Mouse (Mus musculus): Measurements from ENCODE around the gene Ggnbp2.
"Not testable (repeated sequence)": the region's sequence is repeated elsewhere in the genome, so short reads cannot be mapped to it uniquely, and the experiment has no call there.

Gene Ggnbp2

GRCm38 (mm10) chr11:84879007-84879771 lies 8.6 kb upstream of the Ggnbp2 start:
- DNase-seq, result no peak

- not testable (repeated sequence) for DNase-seq
Measured at GRCm38 (mm10) chr11:84876020-84876419, 5.4 kb upstream of the Ggnbp2 start.

DNA sequence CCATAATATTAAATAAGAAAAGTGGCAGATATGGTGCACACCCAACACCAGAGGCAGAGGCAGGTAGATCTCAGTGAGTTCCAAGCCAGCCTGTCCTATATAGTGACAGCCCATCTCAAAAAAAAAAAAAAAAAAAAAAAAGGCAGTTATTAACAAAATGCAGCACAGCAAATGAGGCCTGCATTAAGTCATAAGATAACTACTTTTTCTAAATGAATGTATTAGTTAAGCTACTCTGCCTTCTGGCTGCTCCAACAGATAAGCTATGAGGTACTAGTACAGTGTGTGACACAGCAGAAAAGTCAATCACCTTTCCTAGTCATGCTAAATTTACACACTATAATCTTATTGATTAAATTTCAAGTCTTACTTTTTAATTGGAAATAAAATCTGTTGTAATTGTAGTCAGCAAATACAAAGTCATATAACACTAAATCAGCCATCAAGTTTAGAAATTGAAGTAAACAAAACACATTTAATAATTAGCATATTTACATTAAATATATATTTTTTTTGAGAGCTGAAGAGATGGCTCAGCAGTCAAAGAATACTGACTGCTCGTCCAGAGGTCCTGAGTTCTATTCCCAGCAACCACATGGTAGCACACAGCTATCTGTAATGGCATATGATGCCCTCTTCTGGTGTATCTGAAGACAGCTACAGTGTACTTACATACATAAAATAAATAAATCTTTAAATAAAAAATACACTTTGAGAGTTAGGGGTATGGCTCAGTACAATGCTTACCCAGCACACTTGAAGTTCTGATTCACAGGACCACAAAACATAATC lies 2.6 kb upstream of the Ggnbp2 start:
- no peak for DNase-seq

- DNase-seq, result no peak
Measured at GRCm38 (mm10) chr11:84871548-84872069, 992 bp upstream of the Ggnbp2 start.

DNA sequence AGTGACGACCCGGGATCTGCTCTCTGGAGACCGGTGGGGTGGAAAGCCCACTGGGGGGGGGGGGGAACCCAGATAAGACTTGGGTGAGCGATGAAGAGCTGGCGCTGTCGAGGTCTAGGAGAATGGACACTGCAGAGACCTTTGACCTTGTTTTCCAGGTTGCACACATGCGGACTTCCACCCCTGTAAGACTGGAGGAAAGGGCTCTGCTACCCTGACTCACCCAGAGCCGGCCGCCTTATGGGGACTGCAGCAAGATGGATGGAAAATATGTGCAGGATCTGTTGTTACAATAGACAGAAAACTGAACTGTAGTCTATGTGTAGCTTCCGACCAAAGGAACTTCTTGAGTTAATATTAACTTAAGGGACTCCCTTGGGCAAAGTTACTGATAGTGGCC lies 429 bp upstream of the Ggnbp2 start:
- no peak for DNase-seq

GRCm38 (mm10) chr11:84869537-84870232 lies 932 bp downstream of the Ggnbp2 start:
- peak; percentile 95 to 97 for DNase-seq

DNA sequence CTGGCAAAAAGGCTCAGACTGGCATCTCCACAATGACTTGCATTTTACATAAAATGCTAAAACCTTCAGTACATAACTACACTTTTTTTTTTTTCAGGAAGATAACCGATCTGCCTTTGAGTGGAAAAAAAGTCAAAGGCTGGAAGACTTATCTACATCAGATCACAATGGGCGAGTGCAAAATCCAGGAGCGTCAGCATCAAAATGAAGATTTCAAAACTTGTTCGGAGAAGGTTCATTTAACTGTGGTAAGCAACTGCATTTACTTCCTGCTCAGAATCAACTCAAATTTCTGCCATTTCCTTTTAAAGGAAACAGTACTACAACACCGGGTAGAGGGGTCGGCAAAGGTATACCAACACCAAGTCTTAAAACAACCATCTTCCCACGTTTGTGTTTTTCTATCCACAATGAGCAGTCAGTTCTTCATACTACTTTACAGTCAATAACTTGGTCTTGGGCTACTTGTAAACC lies 1.8 kb downstream of the Ggnbp2 start:
- DNase-seq, result no peak

DNA sequence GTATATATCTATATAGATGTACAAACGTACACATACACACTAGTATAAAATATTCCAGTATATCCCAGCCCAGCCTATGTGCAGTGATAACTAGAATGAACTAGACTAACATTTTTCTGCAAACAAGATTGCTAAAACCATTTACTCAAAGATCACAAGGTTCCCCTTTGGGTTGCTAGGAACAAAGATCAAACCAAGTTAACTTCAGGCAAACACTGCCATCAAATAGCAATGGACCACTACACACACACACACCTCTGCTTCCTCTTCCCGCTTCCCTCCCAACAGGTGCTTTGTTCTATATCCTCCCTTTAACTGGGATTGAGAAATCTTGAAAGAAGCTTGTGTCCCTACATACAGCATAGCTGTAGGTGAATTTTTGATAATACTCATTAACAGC lies 3.0 kb downstream of the Ggnbp2 start:
- DNase-seq, result no peak

- no peak for DNase-seq
Measured at GRCm38 (mm10) chr11:84865268-84865667, 5.3 kb downstream of the Ggnbp2 start.

DNA sequence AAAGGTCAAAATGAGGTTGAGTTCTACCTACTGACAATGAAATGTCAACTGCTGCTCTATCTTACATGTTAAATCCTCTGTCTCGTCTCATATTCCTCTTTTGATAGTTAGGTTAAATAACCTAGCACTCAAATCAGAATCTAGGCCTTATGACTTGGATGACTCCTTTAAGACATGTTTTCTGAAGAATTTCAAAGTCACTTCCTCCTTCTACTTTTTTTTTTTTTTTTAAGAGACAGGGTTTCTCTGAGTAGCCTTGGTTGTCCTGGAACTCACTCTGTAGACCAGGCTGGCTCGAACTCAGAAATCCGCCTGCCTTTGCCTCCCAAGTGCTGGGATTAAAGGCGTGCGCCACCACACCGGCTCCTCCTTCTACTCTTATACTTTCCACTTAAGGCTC lies 15.3 kb downstream of the Ggnbp2 start:
- no peak for DNase-seq

- DNase-seq, result no peak
Measured at GRCm38 (mm10) chr11:84847475-84848090, 23.0 kb downstream of the Ggnbp2 start.

GRCm38 (mm10) chr11:84846741-84847474 lies 23.7 kb downstream of the Ggnbp2 start:
- DNase-seq, result no peak

- no peak for DNase-seq
Measured at GRCm38 (mm10) chr11:84839330-84839729, 31.3 kb downstream of the Ggnbp2 start.

- not testable (repeated sequence) for DNase-seq
Measured at GRCm38 (mm10) chr11:84829495-84829894, 41.1 kb downstream of the Ggnbp2 start.

DNA sequence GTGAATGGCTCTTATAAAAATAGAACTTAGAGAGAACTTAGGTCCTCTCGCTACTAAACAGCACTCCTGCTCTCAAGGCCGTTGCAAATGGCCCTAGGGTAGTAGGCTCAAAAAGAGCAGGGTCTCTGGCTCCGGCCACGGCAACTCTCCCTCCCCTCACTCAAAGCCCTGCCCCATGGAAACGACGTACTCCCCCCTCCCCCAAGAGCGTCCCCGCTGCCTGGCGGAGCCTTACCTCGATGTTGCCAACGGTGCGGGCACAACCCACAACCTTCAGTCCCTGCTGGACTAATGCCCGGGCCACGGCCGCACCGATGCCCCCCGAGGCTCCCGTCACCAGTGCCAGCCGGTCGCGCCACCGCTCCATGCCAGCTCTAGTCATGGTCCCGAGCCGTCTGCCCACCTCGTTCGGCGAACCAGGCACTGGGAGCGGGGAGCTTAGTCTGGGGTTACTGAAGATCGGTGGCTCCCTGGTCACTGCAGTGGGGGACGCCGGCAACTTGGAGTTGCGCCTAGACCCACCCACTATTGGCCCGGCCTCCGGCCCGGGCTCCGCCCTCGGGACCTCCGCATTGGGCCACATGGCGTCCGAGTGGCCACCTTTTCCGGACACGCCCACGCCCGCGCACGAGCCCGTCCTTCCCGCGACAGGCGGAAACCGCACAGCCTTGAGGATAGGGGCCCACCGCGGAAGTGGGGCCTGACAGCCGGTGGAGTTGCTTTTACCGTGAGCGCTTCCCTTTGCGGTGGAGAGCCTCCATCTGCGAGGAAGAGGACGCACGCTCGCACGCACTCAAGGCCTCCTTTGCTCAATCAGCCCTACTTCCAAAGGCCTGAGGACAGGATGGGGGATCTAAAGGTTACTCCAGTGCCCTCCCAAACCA lies 41.9 kb downstream of the Ggnbp2 start, which contains the start of gene Dhrs11:
TSS of gene Dhrs11 (minus strand) at position 479 of the 884 bp plus-strand sequence.
- DNase-seq, result peak; percentile 78 to 82

DNA sequence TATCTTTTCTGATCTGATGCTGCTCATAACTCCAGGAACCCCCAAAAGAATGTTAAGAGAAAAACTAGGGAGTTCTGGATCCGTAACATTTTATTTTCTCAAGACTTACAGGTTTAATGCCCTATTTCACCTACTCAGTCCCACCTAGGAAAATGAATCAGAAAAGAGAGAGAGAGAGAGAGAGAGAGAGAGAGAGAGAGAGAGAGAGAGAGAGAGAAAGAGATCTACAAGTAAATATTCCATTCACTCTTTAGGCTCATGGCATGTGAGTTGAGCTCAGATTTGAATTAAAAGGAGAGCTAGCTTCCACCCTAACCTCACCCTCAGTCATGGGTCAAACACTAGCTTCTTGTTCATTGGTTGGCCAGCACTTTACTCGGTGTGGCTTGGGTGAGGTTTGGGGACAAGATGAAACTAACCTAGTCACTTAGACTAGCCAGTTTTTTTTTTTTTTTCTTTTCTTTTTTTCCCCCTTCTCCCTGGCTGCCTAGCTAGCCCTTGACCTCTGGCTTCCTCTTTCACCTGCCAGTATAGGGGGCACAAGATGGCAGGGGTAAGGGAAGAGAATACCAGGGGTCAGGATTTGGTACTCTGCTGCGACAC lies 42.6 kb downstream of the Ggnbp2 start:
- no peak for DNase-seq

- DNase-seq, result no peak
Measured at GRCm38 (mm10) chr11:84827492-84827891, 43.1 kb downstream of the Ggnbp2 start.

GRCm38 (mm10) chr11:84826185-84826584 lies 44.4 kb downstream of the Ggnbp2 start:
- DNase-seq, result no peak

DNA sequence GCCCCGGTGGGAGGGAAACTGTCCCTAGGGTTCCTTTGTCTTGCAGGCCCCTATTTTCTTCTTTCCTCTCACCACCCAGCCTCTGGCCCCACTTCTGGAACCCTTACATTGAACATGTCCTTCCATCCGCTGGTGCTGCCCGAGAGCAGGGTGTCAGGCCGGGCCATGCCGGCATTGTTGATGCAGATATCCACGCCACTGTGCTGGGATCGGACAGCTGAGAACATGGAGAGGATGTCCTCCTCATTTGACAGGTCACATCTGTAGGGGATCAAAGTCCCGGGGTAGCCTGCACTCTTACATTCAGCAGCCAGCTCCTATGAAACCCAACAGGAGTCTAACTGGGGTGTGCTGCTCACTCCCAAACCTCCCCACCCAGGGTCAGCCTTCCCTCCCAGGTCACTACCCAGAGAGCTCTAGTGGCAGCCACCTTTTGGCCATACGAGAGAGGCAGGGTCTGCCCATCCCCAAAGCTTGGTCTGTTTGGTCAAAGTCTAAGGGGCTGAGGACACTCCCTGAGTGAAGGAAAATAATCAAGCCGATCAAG lies 45.3 kb downstream of the Ggnbp2 start:
- no peak for DNase-seq

GRCm38 (mm10) chr11:84823484-84823897 lies 47.1 kb downstream of the Ggnbp2 start:
- no peak for DNase-seq
